Mouse (Mus musculus): ENCODE results near the gene Kif2c. TPM values are rescaled to one million over a fixed set of nuclear protein-coding genes. Genes with fewer than 3 reads are reported as not detected.
A peak's percentile ranks its signal among the peaks of the same experiment; 100 is the strongest.
"Not testable (repeated sequence)": the region's sequence is repeated elsewhere in the genome, so short reads cannot be mapped to it uniquely, and the experiment has no call there.

Gene Kif2c
- polyA plus RNA-seq, 1 experiment from 2014 or later: 119 TPM

GRCm38 (mm10) chr4:117210147-117211074 lies 28.0 kb upstream of the Kif2c start:
- Histone ChIP-seq H3K4me3 (peak overlapping the region; percentile 25; the same call in 1 of the 2 replicates), H3K4me1 (peaks cover 21% of the 10 kb centered on the region), H3K27ac (peak overlapping the region; percentile 92), H3K36me3 (replicated peaks) (no peaks in the 10 kb centered on the region), H3K9me3 (no peaks in the 10 kb centered on the region), H3K27me3 (ENCODE audit: poor library complexity, severe bottlenecking) (no peaks in the 10 kb centered on the region)
- 2% methylated on average over 20 of the region's 20 CpGs for WGBS
- DNase-seq (ENCODE audit: extremely low spot score, low spot score): peak; percentile 89

GRCm38 (mm10) chr4:117209592-117209991 lies 27.2 kb upstream of the Kif2c start:
- no peak overlapping the region for H3K4me3 ChIP-seq
- H3K36me3 ChIP-seq (replicated peaks): no peaks in the 10 kb centered on the region
- no peaks in the 10 kb centered on the region for H3K27me3 ChIP-seq (ENCODE audit: poor library complexity, severe bottlenecking)
- peaks cover 21% of the 10 kb centered on the region for H3K4me1 ChIP-seq
- no peaks in the 10 kb centered on the region for H3K9me3 ChIP-seq
- H3K27ac ChIP-seq: no peak overlapping the region
- 86% methylated on average over 6 of the region's 6 CpGs for WGBS
- DNase-seq (ENCODE audit: extremely low spot score, low spot score): no peak

- DNase-seq (ENCODE audit: extremely low spot score, low spot score): no peak
- peak overlapping the region; percentile 94 for H3K27ac ChIP-seq
- H3K9me3 ChIP-seq: no peaks in the 10 kb centered on the region
- peaks cover 10% of the 10 kb centered on the region for H3K4me1 ChIP-seq
- H3K36me3 ChIP-seq (replicated peaks): no peaks in the 10 kb centered on the region
- peak overlapping the region; percentile 45; the same call in 1 of the 2 replicates for H3K4me3 ChIP-seq
- WGBS: 70% methylated on average over 4 of the region's 4 CpGs
- H3K27me3 ChIP-seq (ENCODE audit: poor library complexity, severe bottlenecking): no peaks in the 10 kb centered on the region
These were observed 20.5 kb upstream of the Kif2c start for GRCm38 (mm10) chr4:117202992-117203354.

GRCm38 (mm10) chr4:117202046-117202991 lies 19.9 kb upstream of the Kif2c start:
- no peaks in the 10 kb centered on the region for H3K36me3 ChIP-seq (replicated peaks)
- H3K27ac ChIP-seq: peak overlapping the region; percentile 94
- H3K4me3 ChIP-seq: peak overlapping the region; percentile 45
- peak; percentile 56 for DNase-seq (ENCODE audit: extremely low spot score, low spot score)
- no peaks in the 10 kb centered on the region for H3K9me3 ChIP-seq
- H3K4me1 ChIP-seq: peaks cover 10% of the 10 kb centered on the region
- WGBS: 1% methylated on average over 25 of the region's 25 CpGs
- H3K27me3 ChIP-seq (ENCODE audit: poor library complexity, severe bottlenecking): no peaks in the 10 kb centered on the region

- Histone ChIP-seq H3K4me1 (peaks cover 12% of the 10 kb centered on the region), H3K9me3 (peaks cover 5% of the 10 kb centered on the region; the same call in 1 of the 2 replicates), H3K27ac (no peak overlapping the region), H3K4me3 (no peak overlapping the region), H3K36me3 (replicated peaks) (no peaks in the 10 kb centered on the region), H3K27me3 (ENCODE audit: poor library complexity, severe bottlenecking) (no peaks in the 10 kb centered on the region)
- no peak for DNase-seq (ENCODE audit: extremely low spot score, low spot score)
- WGBS: 97% methylated on average over 14 of the region's 14 CpGs
These were observed 9.4 kb upstream of the Kif2c start for GRCm38 (mm10) chr4:117191804-117192203.

GRCm38 (mm10) chr4:117190660-117191059 lies 8.2 kb upstream of the Kif2c start:
- Histone ChIP-seq H3K27me3 (ENCODE audit: poor library complexity, severe bottlenecking) (no peaks in the 10 kb centered on the region), H3K27ac (no peak overlapping the region), H3K4me3 (no peak overlapping the region), H3K9me3 (peaks cover 5% of the 10 kb centered on the region; the same call in 1 of the 2 replicates), H3K36me3 (replicated peaks) (no peaks in the 10 kb centered on the region), H3K4me1 (peaks cover 12% of the 10 kb centered on the region)
- no peak for DNase-seq (ENCODE audit: extremely low spot score, low spot score)
- 71% methylated on average over 7 of the region's 7 CpGs for WGBS

- Histone ChIP-seq H3K27me3 (ENCODE audit: poor library complexity, severe bottlenecking) (no peaks in the 10 kb centered on the region), H3K9me3 (peaks cover 5% of the 10 kb centered on the region; the same call in 1 of the 2 replicates), H3K36me3 (replicated peaks) (no peaks in the 10 kb centered on the region), H3K27ac (peak overlapping the region; percentile 93), H3K4me1 (peaks cover 12% of the 10 kb centered on the region), H3K4me3 (peak overlapping the region; percentile 46)
- WGBS: under 1% methylated on average over 9 of the region's 9 CpGs
- peak; percentile 81 for DNase-seq (ENCODE audit: extremely low spot score, low spot score)
These were observed 7.6 kb upstream of the Kif2c start for GRCm38 (mm10) chr4:117189856-117190543.

GRCm38 (mm10) chr4:117189382-117189855 lies 7.0 kb upstream of the Kif2c start:
- WGBS: 4% methylated on average over 16 of the region's 16 CpGs
- Histone ChIP-seq H3K4me1 (peaks cover 12% of the 10 kb centered on the region), H3K27me3 (ENCODE audit: poor library complexity, severe bottlenecking) (no peaks in the 10 kb centered on the region), H3K9me3 (peaks cover 5% of the 10 kb centered on the region; the same call in 1 of the 2 replicates), H3K36me3 (replicated peaks) (no peaks in the 10 kb centered on the region), H3K27ac (peak overlapping the region; percentile 93), H3K4me3 (peak overlapping the region; percentile 46)
- DNase-seq (ENCODE audit: extremely low spot score, low spot score): peak; percentile 78

- peaks cover 5% of the 10 kb centered on the region; the same call in 1 of the 2 replicates for H3K9me3 ChIP-seq
- H3K4me3 ChIP-seq: peak overlapping the region; percentile 46
- no peak for DNase-seq (ENCODE audit: extremely low spot score, low spot score)
- H3K36me3 ChIP-seq (replicated peaks): no peaks in the 10 kb centered on the region
- no peaks in the 10 kb centered on the region for H3K27me3 ChIP-seq (ENCODE audit: poor library complexity, severe bottlenecking)
- peak overlapping the region; percentile 93 for H3K27ac ChIP-seq
- H3K4me1 ChIP-seq: peaks cover 12% of the 10 kb centered on the region
- WGBS: 56% methylated on average over 3 of the region's 3 CpGs
These were observed 6.5 kb upstream of the Kif2c start for GRCm38 (mm10) chr4:117188969-117189368.

GRCm38 (mm10) chr4:117182759-117183096 lies 289 bp upstream of the Kif2c start:
- Histone ChIP-seq H3K36me3 (replicated peaks) (peaks cover 27% of the 10 kb centered on the region), H3K4me3 (peak overlapping the region; percentile 82), H3K27ac (peak overlapping the region; percentile 94), H3K4me1 (peaks cover 25% of the 10 kb centered on the region)
- H3K27me3 ChIP-seq (ENCODE audit: poor library complexity, severe bottlenecking); DNase-seq (ENCODE audit: extremely low spot score, low spot score); H3K9me3 ChIP-seq: not testable (repeated sequence)
- WGBS: 12% methylated on average over 9 of the region's 9 CpGs

GRCm38 (mm10) chr4:117169936-117170335 lies 12.5 kb downstream of the Kif2c start:
- Histone ChIP-seq H3K9me3 (no peaks in the 10 kb centered on the region), H3K27me3 (ENCODE audit: poor library complexity, severe bottlenecking) (no peaks in the 10 kb centered on the region), H3K4me1 (no peaks in the 10 kb centered on the region), H3K27ac (no peak overlapping the region), H3K36me3 (replicated peaks) (peaks cover 100% of the 10 kb centered on the region), H3K4me3 (no peak overlapping the region)
- no peak for DNase-seq (ENCODE audit: extremely low spot score, low spot score)
- 92% methylated on average over 5 of the region's 5 CpGs for WGBS

GRCm38 (mm10) chr4:117161183-117161582 lies 21.3 kb downstream of the Kif2c start:
- no peaks in the 10 kb centered on the region for H3K4me1 ChIP-seq
- H3K27ac ChIP-seq: no peak overlapping the region
- 81% methylated on average over 4 of the region's 4 CpGs for WGBS
- H3K27me3 ChIP-seq (ENCODE audit: poor library complexity, severe bottlenecking): no peaks in the 10 kb centered on the region
- no peak overlapping the region for H3K4me3 ChIP-seq
- DNase-seq (ENCODE audit: extremely low spot score, low spot score): no peak
- H3K9me3 ChIP-seq: no peaks in the 10 kb centered on the region
- H3K36me3 ChIP-seq (replicated peaks): peaks cover 79% of the 10 kb centered on the region
